Mouse (Mus musculus) right cerebral cortex, postnatal 10 days (tissue): Measurements from ENCODE around the gene Hsd3b1.
"Not testable (repeated sequence)": the region's sequence is repeated elsewhere in the genome, so short reads cannot be mapped to it uniquely, and the experiment has no call there.

Experiments
- DNase-seq, 2 experiments: peaks; one replicate each; pipeline ENCODE4 v3.0.0; 2021; ENCODE audit warnings: low spot score in 2 of 2

The Hsd3b1 gene

DNA sequence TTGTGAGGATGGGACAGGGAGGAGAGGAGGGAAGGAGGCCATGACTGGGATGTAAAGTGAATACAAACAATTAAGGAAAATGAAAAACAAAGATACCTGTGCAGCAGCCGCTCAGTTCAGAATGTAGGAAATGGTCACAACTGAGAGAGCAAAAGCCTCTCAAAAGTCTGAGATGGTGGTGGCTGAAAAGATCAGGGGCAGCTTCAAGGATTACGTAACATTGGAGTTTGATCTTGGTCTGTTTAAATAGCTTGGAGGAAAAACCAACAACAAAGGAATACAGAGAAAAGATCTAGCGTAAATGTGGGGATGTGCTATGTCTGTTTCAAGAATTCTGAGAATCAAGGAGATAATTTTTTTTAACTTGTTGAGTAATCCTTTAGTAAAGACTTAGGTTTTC, at the start of gene Hsd3b1:
TSS of gene Hsd3b1 (minus strand) at position 219 of the 400 bp plus-strand sequence.
- DNase-seq: no peak

DNA sequence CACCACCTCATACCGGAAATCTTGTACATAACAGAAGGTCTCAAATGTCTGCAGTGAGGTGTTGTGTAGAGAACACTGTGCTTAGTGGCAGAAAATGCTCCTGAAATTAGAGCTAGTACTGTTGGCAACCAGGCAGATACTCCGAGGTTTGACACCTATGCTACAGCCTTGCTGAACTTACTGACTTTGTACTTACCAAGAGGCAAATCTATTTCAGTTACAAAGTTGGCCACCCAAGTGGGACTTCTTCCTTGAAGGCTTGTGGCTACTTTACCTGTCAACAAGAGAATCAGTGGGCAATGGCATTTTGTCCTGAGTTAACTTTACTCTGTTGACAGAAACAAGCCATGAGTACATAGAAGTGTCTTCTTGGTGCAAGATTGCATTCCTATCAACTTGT, 38.0 kb upstream of the Hsd3b1 start:
- no peak for DNase-seq

DNA sequence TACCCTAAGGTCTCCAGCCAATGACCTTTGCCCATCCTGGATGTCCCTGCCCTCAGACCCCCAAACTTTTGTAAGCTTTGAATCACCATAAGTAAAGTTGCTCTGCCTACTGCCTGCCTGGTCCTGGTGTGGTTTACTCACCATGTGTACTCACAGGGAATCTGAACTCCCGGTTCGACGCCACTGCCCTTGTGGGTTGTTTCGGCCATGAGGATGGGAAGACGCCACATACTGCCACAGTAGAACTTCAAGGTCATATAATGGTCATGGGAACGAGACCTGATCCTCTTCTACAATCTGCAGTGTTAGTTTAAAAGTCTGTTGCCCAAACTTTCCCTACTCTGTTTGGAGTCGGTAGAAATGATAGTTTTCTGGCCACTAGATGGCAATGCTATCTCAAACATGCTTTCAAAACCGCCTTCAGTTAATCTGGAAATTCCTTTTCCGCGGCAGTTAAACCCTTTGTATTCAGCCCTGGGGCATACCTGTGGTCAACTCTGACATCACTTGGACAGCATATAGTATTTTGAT, 35.5 kb upstream of the Hsd3b1 start:
- DNase-seq: peak in 1 of 2 experiments; percentile 23

DNA sequence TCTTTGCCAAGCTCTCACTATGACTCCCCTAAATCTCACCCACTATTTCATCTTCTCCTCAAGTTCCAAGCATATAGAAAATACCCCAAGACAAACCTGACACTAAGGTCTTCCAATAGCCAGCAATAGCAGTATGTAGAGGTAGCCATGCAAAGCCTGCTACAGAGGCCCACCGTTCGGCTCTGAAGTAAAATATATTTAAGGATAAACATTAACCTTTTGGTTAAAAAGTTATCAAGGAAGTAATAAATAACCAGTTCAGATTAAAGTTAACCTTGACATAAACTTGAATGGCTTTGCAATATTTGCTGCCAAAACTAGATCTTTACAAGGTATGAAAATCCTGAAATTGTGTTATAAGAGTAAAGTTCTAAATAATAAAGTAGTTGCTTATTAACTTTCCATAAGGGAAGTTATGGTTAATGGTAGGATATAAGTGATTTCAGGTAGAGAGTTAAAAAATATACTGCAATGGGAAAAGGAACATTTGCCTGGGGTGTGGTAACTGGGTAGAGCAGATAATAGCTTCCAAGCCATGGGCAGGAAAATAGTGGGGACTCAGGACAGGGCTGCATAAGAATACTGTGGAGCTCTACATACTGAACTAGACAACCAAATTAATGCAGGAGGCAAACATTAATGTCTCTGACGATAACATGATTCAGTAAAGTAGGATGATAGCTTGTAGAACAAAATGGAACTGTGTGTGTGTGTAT, 33.6 kb upstream of the Hsd3b1 start, which contains the start of gene Hao2:
TSS of gene Hao2 (minus strand) at position 183 of the 716 bp plus-strand sequence.
- no peak for DNase-seq

DNA sequence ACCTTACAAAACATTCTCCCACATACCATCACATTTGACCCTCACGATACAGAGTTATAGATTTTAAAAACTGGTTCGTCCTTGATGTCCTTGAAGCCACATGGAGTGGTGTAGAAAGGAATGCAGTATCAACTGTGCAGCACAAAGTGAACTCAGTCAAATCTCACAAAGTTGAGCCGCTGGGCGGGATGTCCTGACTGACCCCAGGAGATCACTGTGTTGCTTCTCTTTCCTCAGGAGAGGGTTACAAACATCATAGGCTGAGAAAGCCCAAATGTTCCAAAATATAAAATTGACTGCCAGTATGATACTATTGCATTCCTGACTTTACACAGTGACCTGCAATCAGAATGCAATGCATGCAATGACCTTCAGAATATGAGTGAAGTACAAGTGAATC, 30.8 kb upstream of the Hsd3b1 start:
- DNase-seq: no peak

DNA sequence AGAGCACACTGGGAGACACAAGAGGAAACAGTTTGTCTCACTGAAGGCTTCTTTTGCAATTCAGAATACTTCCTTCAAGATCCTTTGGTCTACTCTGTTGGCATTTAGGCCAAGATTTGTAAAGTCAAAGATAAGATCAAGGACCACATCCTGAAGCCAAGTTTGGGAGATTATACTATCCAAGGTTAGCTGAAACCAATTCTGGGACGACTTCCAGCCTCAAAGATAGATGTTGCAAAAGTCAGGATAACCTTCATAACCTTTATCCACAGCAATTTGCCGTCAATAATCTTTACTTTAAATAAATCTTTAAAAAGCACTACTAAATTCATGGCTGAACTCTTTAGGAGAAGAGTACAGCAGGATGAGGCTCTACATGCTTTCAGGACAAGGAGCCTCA, 28.6 kb upstream of the Hsd3b1 start:
- no peak for DNase-seq

DNA sequence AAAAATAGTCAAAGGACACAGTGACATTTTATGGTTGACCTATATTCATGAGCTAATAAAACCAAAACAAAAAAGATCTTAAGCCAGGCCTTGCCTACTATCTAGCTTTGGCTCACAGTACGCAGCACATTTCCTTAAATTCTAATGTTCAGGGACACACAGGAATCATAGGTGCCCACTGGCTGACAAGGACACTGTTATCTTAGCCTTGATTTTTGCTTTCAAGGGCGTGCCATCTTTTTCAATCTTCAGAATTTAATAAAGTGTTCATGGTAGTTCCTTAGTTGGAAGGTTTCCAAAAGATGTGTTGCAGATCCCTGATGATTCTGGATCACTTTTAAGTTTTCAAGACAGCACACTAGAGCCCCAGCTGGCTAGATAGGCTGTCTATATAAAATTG, 21.2 kb upstream of the Hsd3b1 start:
- no peak for DNase-seq

DNA sequence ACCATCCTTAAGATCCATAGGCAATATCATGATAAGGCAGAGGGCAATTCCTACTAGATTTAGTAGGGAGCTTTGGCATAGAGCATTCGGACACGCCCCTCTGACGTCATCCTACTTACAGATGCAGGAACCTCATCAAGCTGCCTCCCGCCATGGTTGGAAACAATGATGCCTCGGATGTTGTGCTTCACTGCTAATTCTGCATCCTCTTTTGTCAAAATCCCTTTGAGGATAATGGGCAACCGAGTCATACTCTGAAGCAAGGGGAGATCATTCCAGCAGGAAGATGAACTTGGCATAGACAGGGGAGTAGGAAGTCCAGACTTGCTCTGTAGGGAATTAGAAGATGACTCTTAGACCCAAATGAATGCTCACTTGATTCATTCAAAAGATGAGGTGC, 20.6 kb upstream of the Hsd3b1 start:
- DNase-seq: no peak

DNA sequence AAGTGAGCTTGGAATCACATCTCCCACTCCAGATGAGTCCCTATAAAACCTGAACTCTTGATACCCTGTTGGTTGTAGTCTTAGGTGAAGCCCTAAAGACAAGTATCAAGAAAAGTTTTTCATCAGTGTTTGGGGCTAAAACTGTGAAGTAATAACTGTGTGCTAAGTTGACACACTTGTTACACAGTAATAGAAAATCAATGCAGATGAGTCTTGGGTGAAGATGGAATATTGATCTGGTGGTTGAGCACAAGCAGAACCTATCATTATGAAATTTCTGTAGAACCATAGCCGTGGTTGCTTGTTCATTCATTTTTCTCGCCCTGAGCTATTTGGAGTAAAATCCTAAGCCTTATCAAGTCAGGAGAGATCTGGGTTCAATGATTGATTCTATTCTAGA, 8.6 kb upstream of the Hsd3b1 start:
- DNase-seq: no peak

DNA sequence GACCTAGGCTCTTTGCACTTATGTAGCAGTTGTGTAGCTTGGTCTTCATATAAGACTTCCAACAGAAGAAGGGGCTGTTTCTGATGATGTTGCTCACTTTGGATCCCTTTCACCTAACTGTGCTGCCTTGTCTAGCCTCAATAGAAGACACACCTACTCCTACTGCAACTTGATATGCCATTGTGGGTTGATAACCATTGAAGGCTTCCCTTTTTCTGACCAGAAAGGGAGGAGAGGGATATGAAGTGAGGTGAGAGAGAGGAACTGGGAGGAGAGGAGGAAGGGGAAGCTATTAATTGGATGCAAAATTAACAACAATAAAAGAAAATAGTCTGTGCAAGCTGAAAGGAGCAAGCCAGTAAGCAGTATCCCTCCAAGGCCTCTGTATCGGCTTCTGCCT, 3.2 kb upstream of the Hsd3b1 start:
- no peak for DNase-seq

DNA sequence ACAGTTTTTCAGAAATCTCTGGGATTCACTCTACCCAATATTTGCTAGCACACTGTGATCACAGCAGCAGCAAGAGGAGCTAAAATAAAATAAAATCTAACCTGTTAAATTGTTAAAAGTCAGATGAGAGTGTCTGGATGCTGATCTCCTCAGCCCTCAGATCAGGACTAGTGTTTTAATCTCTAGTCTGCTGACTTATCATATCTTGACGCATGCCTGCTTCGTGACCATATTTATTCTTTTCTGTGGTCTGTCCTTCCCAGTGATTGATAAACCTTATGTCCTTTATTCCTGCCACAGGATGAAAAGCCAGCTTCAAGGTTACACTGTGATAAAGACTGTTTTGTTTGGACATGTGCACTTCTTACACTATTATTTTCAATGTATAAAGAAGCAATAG, 1.5 kb downstream of the Hsd3b1 start:
- no peak for DNase-seq

DNA sequence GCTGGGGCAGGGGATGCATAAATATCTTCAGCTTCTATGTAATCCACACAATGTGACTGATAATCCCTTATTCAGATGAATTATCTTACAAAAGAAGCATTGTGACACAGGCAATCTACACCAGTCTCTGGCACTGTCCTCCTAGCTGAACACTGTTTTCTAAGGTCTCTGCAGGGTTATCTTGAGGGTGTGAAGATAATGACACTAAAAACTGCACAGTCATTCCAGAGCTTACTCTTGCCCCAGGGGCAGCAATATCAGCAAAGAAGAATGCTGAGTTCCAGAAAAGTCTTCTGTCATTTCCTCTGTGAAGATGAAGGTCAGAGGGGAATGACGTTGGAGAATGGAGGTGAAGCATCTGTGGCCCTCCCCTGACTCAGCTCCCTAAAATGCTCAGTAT, 2.7 kb downstream of the Hsd3b1 start:
- DNase-seq: no peak

DNA sequence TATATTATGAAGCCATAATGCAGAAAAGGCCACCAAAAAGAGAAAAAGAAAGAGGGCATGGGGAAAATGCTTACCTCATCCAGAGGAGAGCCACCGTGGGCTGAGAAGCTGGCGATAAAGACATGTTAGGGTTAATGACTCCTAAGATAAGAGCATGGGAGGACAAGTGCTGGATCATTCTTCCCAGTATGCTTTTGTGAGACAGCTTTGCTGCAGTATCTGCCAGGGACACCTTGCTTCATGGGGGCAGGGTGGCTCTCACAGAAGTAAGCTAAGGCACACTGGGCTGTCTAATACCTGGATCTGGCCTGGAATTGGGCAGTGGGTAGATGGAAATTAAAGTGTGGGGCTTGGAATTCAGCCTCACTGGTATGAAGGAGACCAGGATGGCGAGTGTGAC, 4.4 kb downstream of the Hsd3b1 start:
- DNase-seq: no peak

DNA sequence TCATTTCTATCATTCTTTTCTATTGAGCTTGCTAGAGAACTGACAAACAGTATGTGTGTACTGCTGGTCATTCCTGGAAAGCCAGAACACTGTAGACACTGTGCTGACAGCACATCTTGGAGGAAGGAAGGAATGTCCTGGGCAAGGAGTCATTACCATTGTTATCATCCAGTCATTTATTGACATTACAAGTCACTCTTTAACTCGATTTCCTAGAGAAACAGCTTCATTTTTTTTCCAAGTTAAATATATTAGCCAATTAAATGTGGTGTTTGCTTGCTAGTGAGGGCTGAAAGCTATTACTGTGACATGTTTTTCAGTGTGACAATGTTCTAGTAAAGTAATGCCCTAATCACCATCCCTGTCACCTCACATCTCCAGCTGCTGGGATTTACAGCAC, 5.9 kb downstream of the Hsd3b1 start:
- no peak for DNase-seq

DNA sequence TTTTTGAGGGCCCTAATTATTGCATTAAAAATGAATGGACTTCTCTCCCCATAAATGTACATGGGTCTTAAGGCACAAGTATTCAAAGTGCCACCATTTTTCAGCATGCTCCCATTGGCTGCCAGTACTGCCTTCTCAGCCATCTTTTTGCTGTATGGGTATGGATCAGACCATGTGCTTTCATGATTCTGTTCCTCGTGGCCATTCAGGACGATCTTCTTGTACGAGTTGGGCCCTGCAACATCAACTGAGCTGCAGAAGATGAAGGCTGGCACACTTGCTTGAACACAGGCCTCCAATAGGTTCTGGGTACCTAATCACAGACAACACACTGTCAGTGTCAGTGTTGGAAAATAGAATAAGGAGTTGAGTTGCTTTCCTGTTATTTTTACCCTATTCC, 6.5 kb downstream of the Hsd3b1 start:
- no peak for DNase-seq

DNA sequence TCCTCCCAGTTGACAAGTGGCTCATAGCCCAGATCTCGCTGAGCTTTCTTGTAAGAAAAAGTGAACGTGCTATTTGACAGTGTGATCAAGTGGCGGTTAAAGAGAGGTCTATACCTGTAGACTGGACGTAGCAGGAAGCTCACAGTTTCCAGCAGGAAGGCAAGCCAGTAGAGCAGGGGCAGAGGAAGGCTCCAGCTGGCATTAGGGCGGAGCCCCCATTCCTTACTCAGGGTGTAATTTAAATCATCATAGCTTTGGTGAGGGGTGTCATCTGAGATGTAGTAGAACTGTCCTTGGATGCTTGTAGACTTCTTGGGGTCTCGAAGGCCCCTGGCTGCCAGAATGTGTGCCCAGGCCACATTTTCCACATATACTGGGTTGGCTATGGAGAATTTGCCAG, 7.0 kb downstream of the Hsd3b1 start:
- DNase-seq: no peak

DNA sequence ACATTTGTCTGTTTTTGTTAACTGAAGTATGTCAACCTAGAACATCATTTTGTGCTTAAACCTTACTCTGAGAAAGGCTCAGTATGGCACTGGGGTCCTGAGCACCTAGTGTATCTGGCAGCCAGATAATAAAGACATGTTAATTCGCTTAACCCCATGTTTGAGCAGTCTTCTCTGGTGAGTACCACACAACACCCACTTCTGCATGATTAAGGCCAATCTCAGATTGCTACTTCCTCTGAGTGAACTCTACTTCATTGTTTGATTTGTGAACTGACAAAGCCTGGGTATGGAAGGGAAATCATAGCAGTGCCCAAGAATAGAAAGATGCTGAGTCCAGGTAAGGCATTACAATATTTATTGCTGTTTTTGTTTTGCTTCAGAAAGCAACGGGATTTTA, 7.7 kb downstream of the Hsd3b1 start:
- DNase-seq: no peak

DNA sequence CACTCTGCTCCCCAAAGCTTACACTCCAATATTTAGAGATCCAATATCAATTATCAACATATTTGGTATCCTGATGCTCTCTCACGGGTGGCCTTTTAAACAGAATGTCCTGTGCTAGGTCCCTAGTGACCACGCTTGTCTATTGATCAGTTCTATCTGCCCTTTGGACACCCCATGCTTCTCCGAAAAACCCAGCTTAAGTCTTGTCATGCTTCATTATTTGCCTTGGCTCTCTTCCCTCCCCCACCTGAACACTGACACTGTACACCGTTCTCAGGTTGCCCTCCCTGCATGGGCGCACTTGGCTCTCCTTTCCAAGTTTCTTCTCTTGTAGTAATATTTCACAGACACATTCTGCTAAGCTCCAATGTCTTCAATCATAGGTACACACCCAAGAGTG, 9.3 kb downstream of the Hsd3b1 start:
- no peak for DNase-seq

DNA sequence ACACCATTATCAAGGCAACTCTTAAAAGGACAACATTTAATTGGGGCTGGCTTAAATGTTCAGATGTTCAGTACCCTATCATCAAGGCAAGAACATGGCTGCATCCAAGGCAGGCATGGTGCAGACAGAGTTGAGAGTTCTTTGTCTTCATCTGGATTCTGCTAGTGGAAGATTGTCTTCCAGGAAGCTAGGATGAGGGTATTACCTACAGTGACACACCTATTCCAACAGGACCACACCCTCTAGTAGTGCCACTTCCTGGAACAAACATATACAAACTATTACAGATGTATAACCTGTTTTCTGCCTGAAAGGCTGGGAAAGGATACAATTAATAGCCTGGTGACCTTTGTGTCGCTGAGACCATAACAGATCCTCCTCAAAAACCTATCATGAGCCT, 10.7 kb downstream of the Hsd3b1 start:
- DNase-seq: no peak

DNA sequence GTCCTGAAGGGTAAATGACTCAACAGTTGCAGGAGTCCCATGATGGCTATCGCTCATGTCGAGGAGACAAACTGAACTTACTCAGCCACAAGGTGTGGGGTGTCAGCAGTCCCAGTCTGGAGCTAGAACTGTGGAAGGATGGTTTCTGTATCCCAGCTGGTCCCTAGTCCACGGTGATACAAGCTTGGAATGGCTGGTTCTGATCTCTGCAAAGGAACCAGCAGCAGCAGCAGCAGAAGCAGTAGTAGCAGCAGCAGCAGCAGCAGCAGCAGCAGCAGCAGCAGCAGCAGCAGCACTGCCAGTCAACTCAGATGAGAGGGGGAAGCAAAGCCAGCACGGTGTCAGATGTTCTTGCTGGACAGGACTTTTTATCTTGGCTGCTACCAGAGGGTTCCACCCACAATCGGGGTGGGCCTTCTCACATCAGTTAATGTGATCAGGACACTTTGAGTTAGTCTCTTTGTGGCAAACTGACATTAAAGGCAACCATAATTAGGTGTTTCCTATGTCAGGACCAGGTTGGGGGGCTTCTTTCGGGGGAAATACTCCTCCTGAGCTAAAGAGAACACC, 45.4 kb downstream of the Hsd3b1 start, which contains the start of gene Hsd3b6:
TSS of gene Hsd3b6 (minus strand) at position 343 of the 570 bp plus-strand sequence.
- no peak for DNase-seq

DNA sequence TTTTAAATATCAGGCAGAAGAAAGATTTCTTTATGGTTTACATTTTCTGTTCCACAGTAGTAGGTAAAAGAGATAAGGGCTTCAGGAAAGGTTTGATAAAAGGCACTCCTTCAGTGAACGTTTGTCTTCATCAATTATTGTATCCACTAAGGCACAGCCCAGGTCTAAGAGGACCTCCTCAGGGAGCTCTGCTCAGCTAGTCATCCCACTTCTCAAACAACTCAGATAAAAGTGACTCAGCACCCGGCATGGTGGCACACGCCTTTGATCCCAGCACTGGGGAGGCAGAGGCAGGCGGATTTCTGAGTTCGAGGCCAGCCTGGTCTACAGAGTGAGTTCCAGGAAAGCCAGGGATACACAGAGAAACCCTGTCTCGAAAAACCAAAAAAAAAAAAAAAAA, 46.9 kb downstream of the Hsd3b1 start:
- DNase-seq: not testable (repeated sequence)

DNA sequence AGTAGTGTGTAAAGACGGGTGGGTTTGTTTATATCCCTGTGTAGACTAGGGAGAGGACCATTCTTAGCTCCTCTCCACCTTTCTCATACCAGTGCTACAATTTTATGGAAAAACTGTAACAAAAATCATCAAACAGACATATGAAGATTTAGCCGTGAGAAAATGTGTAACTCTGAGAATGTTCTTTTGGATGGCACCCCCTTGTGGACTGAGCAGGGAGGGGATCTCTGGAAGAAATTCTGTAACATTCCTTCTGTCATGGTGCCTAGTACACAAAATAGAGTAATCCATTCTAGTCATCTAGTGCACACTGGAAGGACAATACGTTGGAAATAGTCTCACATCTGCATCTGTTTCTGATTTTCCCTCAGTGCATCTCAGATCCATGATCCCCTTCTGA, 54.6 kb downstream of the Hsd3b1 start:
- not testable (repeated sequence) for DNase-seq
